Mouse (Mus musculus) midbrain, embryonic 14.5 days (tissue): ENCODE results near the gene Rnd1. TPM values are rescaled to one million over a fixed set of nuclear protein-coding genes. Genes with fewer than 3 reads are reported as not detected.

ENCODE experiments used
- ATAC-seq: fragments of 200-750 bp; cut with Nextera tagmentation; 2 replicates; pipeline ENCODE4 v1.8.0; 2017; ENCODE audit warnings: moderate number of reproducible peaks, moderate library complexity; ENCODE audit not compliant: low FRiP score, low TSS enrichment
- DNase-seq: peaks from one replicate; pipeline ENCODE4 v3.0.0-alpha.2; 2015
- H3K27ac ChIP-seq: fragments of 300-500 bp; sonication (generic); replicated peaks from 2 replicates; pipeline ENCODE4 v1.5.1; 2014; ENCODE audit warnings: mild to moderate bottlenecking, low read depth, low read length, moderate library complexity
- H3K27me3 ChIP-seq: fragments of 300-500 bp; sonication (generic); 2 replicates; pipeline ENCODE4 v1.6.1; 2014; ENCODE audit warnings: low read length, control low read depth, mixed read lengths; ENCODE audit not compliant: control insufficient read depth, insufficient read depth
- H3K36me3 ChIP-seq: fragments of 300-500 bp; sonication (generic); 2 replicates; pipeline ENCODE4 v1.6.1; 2014; ENCODE audit warnings: low read length, control low read depth; ENCODE audit not compliant: control insufficient read depth, insufficient read depth
- H3K4me1 ChIP-seq: fragments of 300-500 bp; sonication (generic); 2 replicates; pipeline ENCODE4 v1.6.1; 2014; ENCODE audit warnings: mild to moderate bottlenecking, antibody characterized with exemption, low read length, control low read depth; ENCODE audit not compliant: control insufficient read depth, insufficient read depth
- H3K4me2 ChIP-seq: fragments of 300-500 bp; sonication (generic); 2 replicates; pipeline ENCODE4 v1.6.1; 2014; ENCODE audit warnings: mild to moderate bottlenecking, low read length, moderate library complexity
- H3K4me3 ChIP-seq: fragments of 300-500 bp; sonication (generic); replicated peaks from 2 replicates; pipeline ENCODE4 v1.5.1; 2014; ENCODE audit warnings: low read depth, low read length
- H3K9ac ChIP-seq: fragments of 300-500 bp; sonication (generic); replicated peaks from 2 replicates; pipeline ENCODE4 v1.6.1; 2014; ENCODE audit warnings: mild to moderate bottlenecking, low read length, moderate library complexity
- H3K9me3 ChIP-seq: fragments of 300-500 bp; sonication (generic); 2 replicates; pipeline ENCODE4 v1.6.1; 2016; ENCODE audit warnings: low read length, control low read depth, mixed read lengths; ENCODE audit not compliant: control insufficient read depth
- WGBS: fragments of 180-500 bp; shearing (Covaris S2); extraction: QIAGEN DNeasy Blood & Tissue Kit; methylation state at CpG from one replicate; pipeline ENCODE4 v1.1.7; 2014; 5-methylcytosine and 5-hydroxymethylcytosine counted together
- polyA plus RNA-seq: library from polyadenylated mRNA; unstranded; fragments of >200 nt; fragmentation: Nextera tagmentation; extraction: Ambion mirVana; gene quantifications from 2 replicates; pipeline ENCODE4 v1.2.1, GENCODE M21; 2014

Rnd1 gene
- polyA plus RNA-seq, 1 experiment from 2014 or later: 7.4 TPM

GRCm38 (mm10) chr15:98707766-98708372 lies 30.6 kb upstream of the Rnd1 start, which contains the start of gene Ccdc65:
Ccdc65 (plus strand) TSS chr15:98708207.
- no peaks in the 10 kb centered on the region for H3K27me3 ChIP-seq
- 20% methylated on average over 16 of the region's 16 CpGs for WGBS
- peak; percentile 92 for DNase-seq
- peak within 1 kb of the TSS; percentile 60 for H3K4me2 ChIP-seq
- H3K4me3 ChIP-seq: peak within 1 kb of the TSS; percentile 35
- no peaks in the 10 kb centered on the region for H3K9me3 ChIP-seq
- no peak within 1 kb of the TSS for H3K27ac ChIP-seq
- H3K4me1 ChIP-seq: no peaks in the 10 kb centered on the region
- peak within 1 kb of the TSS; percentile 26; the same call in 1 of the 2 replicates for H3K9ac ChIP-seq
- ATAC-seq: no peak
- H3K36me3 ChIP-seq: no peaks in the 10 kb centered on the region

- ATAC-seq: no peak
- H3K27me3 ChIP-seq: peaks cover 13% of the 10 kb centered on the region; the same call in 1 of the 2 replicates
- no peak overlapping the region for H3K4me3 ChIP-seq
- no peaks in the 10 kb centered on the region for H3K36me3 ChIP-seq
- H3K27ac ChIP-seq: no peak overlapping the region
- no peak overlapping the region for H3K9ac ChIP-seq
- H3K4me2 ChIP-seq: no peak overlapping the region
- 0 out of 2 replicates have a peak, but pooled peaks cover 4% of the 10 kb centered on the region for H3K4me1 ChIP-seq
- no peak for DNase-seq
- WGBS: 68% methylated on average over 9 of the region's 9 CpGs
- H3K9me3 ChIP-seq: no peaks in the 10 kb centered on the region
Measured at GRCm38 (mm10) chr15:98704312-98704711, 27.1 kb upstream of the Rnd1 start.

DNA sequence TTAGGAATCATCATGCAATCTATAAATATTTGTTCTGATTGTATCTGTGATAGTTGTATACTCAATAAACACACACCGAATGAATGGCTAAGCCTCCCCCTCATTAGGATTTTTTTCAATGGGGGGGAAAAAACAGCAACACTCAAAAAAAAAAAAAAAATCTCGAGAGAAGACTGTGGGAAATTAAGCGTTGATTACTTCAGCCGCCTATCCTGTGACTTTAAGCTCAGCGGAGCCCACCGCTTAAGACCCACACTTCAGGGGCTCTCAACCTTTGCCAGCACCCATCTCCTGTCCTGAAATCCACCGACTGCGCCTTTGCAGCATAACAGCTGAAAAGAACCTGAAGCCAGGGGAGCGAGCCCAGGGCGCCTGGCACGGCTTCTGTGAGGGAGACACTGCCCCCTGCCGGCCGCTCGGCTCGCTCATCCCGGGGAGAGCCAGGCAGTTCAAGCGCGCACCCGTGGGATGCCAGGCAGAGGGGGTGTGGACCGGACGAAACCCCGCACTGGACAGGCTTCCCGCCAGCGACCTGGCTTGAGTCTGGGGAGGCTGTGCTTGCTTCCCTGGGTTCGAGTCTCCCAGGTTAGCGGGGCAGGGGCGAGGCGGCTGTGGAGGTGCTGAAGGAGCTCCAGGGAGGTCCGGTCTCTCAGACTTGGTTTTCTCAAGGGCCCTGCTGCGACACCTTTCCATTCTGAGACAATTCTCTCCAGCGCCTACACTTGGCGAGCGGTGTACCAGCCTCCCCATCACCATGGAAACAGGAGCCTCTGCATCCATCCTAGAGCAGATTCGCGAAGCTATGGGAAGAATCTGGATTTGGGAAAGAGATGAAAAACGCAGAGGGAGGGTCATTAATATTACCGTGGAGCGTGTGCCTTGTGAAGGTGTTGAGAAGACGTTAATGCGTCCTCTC lies 22.2 kb upstream of the Rnd1 start:
- H3K9me3 ChIP-seq: no peaks in the 10 kb centered on the region
- peak overlapping the region; percentile 39 for H3K4me3 ChIP-seq
- WGBS: 4% methylated on average over 40 of the region's 40 CpGs
- peak; percentile 84 for ATAC-seq
- H3K9ac ChIP-seq: peak overlapping the region; percentile 52
- peak; percentile 94 for DNase-seq
- H3K4me1 ChIP-seq: 0 out of 2 replicates have a peak, but pooled peaks cover 4% of the 10 kb centered on the region
- H3K36me3 ChIP-seq: no peaks in the 10 kb centered on the region
- H3K27me3 ChIP-seq: peaks cover 16% of the 10 kb centered on the region; the same call in 1 of the 2 replicates
- H3K4me2 ChIP-seq: peak overlapping the region; percentile 62
- H3K27ac ChIP-seq: peak overlapping the region; percentile 75

- ATAC-seq (no peak), DNase-seq (no peak)
- WGBS: 50% methylated on average over 8 of the region's 8 CpGs
Measured at GRCm38 (mm10) chr15:98696216-98696615, 19.0 kb upstream of the Rnd1 start.

GRCm38 (mm10) chr15:98695726-98696125 lies 18.5 kb upstream of the Rnd1 start:
- DNase-seq: no peak
- 69% methylated on average over 9 of the region's 9 CpGs for WGBS

More at GRCm38 (mm10) chr15:98696216-98696615, 19.0 kb upstream of the Rnd1 start:
- no peaks in the 10 kb centered on the region for H3K36me3 ChIP-seq
- no peak overlapping the region for H3K27ac ChIP-seq
- no peaks in the 10 kb centered on the region for H3K9me3 ChIP-seq
- peaks cover 11% of the 10 kb centered on the region; the same call in 1 of the 2 replicates for H3K27me3 ChIP-seq
- H3K4me2 ChIP-seq: no peak overlapping the region
- H3K4me1 ChIP-seq: peaks cover 13% of the 10 kb centered on the region
- H3K9ac ChIP-seq: no peak overlapping the region
- no peak overlapping the region for H3K4me3 ChIP-seq

GRCm38 (mm10) chr15:98692171-98692715 lies 15.0 kb upstream of the Rnd1 start:
- H3K9me3 ChIP-seq: no peaks in the 10 kb centered on the region
- H3K4me1 ChIP-seq: peaks cover 17% of the 10 kb centered on the region
- no peak overlapping the region for H3K4me2 ChIP-seq
- H3K36me3 ChIP-seq: no peaks in the 10 kb centered on the region
- H3K9ac ChIP-seq: no peak overlapping the region
- no peak overlapping the region for H3K27ac ChIP-seq
- DNase-seq (no peak), ATAC-seq (no peak)
- H3K4me3 ChIP-seq: no peak overlapping the region
- no peaks in the 10 kb centered on the region for H3K27me3 ChIP-seq
- WGBS: 51% methylated on average over 11 of the region's 11 CpGs

More at GRCm38 (mm10) chr15:98695726-98696125, 18.5 kb upstream of the Rnd1 start:
- Histone ChIP-seq H3K4me2 (no peak overlapping the region), H3K4me1 (peaks cover 18% of the 10 kb centered on the region), H3K9ac (no peak overlapping the region), H3K36me3 (no peaks in the 10 kb centered on the region), H3K27ac (no peak overlapping the region), H3K4me3 (no peak overlapping the region), H3K9me3 (no peaks in the 10 kb centered on the region), H3K27me3 (peaks cover 6% of the 10 kb centered on the region; the same call in 1 of the 2 replicates)
- ATAC-seq: no peak

DNA sequence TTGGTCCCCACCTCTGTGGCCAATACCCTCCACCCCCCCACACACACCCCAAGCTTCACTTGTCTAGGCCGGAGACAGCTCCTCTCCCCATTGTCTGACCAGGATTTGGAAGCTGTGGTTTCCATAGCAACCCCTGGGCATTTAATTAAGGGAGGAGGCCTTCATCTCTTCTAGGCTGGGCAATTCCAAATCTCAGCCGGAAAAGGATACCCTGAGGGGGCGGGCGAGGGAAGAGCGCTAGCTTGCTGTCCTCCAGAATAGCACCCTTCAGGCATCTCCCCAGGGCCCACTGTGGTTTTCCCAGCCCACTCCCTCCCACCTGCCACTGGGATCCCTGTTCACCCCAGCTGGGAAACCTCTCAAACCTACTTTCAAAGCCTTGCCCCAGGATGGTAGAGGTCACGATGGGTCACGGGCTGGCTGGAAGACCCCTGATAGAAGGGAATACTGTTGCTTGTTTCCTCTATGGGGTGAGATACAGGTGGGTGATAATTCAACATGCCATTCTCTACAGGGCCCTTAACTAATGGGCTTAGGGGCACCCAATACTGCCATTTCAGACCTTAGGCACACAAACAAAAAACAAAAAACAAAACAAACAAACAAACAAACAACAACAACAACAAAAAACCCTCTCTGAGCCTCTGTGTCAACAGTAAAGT lies 14.4 kb upstream of the Rnd1 start:
- ATAC-seq: peak; percentile 69; the same call in 1 of the 2 replicates
- Histone ChIP-seq H3K36me3 (no peaks in the 10 kb centered on the region), H3K27me3 (no peaks in the 10 kb centered on the region), H3K27ac (peak overlapping the region; percentile 43), H3K4me2 (peak overlapping the region; percentile 31), H3K9me3 (no peaks in the 10 kb centered on the region), H3K9ac (no peak overlapping the region), H3K4me3 (no peak overlapping the region), H3K4me1 (peaks cover 17% of the 10 kb centered on the region)
- DNase-seq: peak; percentile 87
- WGBS: 1% methylated on average over 7 of the region's 7 CpGs

- no peak for ATAC-seq
- H3K36me3 ChIP-seq: no peaks in the 10 kb centered on the region
- no peak overlapping the region for H3K4me3 ChIP-seq
- no peak overlapping the region for H3K4me2 ChIP-seq
- no peak for DNase-seq
- H3K9me3 ChIP-seq: no peaks in the 10 kb centered on the region
- peaks cover 17% of the 10 kb centered on the region for H3K4me1 ChIP-seq
- H3K9ac ChIP-seq: no peak overlapping the region
- 78% methylated on average over 2 of the region's 2 CpGs for WGBS
- no peaks in the 10 kb centered on the region for H3K27me3 ChIP-seq
- no peak overlapping the region for H3K27ac ChIP-seq
Measured at GRCm38 (mm10) chr15:98689682-98690081, 12.4 kb upstream of the Rnd1 start.
